Mouse (Mus musculus): ENCODE results near the gene Slco6c1. TPM values are rescaled to one million over a fixed set of nuclear protein-coding genes. Genes with fewer than 3 reads are reported as not detected.

Gene Slco6c1
- polyA plus RNA-seq (2016; fragmentation: Nextera tagmentation; extraction: Ambion mirVana), result not detected in 2 replicates

DNA sequence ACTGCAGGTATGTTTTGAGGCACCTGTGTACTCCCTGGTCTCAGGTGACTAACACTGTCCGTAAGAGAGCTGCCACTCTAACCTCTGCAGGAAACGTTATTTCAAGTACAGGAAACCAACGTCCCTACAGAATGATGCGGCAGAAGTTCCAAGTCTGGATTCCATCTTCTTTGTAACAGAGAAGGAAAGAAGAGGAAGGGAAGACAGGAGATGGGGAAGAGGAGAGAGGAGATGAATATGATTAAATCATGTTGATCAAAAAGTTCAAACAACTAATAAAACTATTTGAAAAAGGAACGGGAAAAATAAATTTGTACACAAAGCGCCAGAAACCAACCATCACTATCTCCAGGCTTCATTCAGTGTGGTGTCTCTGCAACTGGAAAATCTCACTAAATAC is at the start of gene Slco6c1:
Gene Slco6c1, minus strand, starts transcription at position 101 of the 400 bp plus-strand sequence.
- Histone ChIP-seq H3K27ac (no peak within 1 kb of the TSS), H3K27me3 (no peaks in the 10 kb centered on the region), H3K9ac (replicated peaks) (no peak within 1 kb of the TSS), H3K4me2 (no peak within 1 kb of the TSS), H3K9me3 (no peaks in the 10 kb centered on the region), H3K4me3 (replicated peaks) (no peak within 1 kb of the TSS), H3K4me1 (replicated peaks) (no peaks in the 10 kb centered on the region), H3K36me3 (no peaks in the 10 kb centered on the region)
- 90% methylated on average over 6 of the region's 6 CpGs for WGBS
- no peak for ATAC-seq (ENCODE audit: insufficient number of reproducible peaks, insufficient read depth, low FRiP score, low TSS enrichment, low read depth)

DNA sequence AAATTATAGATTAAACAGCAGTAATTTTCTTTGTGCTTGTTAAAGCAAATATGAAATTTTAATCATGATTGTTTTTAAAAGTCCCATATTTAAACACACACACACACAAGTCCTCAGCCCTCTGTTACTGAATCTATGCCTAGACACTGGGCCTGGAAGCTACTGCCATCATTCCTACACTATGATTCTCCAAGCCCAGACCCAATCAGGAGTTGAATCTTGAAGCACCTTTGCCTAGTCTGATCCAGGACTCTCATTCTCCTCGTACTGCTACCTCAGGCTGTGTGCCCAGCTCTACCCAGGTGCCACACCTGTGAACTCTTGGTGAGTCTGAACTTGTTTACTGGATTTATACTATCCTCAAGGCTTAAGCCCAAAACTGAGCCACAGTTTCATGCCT is 89.1 kb downstream of the Slco6c1 start:
- H3K27ac ChIP-seq, result no peak overlapping the region
- H3K27me3 ChIP-seq, result no peaks in the 10 kb centered on the region
- no peak overlapping the region for H3K4me3 ChIP-seq (replicated peaks)
- WGBS, result 52% methylated on average over 1 of the region's 1 CpGs
- no peak overlapping the region for H3K4me2 ChIP-seq
- H3K36me3 ChIP-seq, result no peaks in the 10 kb centered on the region
- H3K9me3 ChIP-seq, result no peaks in the 10 kb centered on the region
- no peak for ATAC-seq (ENCODE audit: insufficient number of reproducible peaks, insufficient read depth, low FRiP score, low TSS enrichment, low read depth)
- no peak overlapping the region for H3K9ac ChIP-seq (replicated peaks)
- H3K4me1 ChIP-seq (replicated peaks), result no peaks in the 10 kb centered on the region

GRCm38 (mm10) chr1:97038548-97038947 is 89.6 kb downstream of the Slco6c1 start:
- Histone ChIP-seq H3K27me3 (no peaks in the 10 kb centered on the region), H3K4me3 (replicated peaks) (no peak overlapping the region), H3K9ac (replicated peaks) (no peak overlapping the region), H3K36me3 (no peaks in the 10 kb centered on the region), H3K27ac (no peak overlapping the region), H3K9me3 (no peaks in the 10 kb centered on the region), H3K4me1 (replicated peaks) (no peaks in the 10 kb centered on the region), H3K4me2 (no peak overlapping the region)
- 27% methylated on average over 2 of the region's 2 CpGs for WGBS
- ATAC-seq (ENCODE audit: insufficient number of reproducible peaks, insufficient read depth, low FRiP score, low TSS enrichment, low read depth), result no peak

DNA sequence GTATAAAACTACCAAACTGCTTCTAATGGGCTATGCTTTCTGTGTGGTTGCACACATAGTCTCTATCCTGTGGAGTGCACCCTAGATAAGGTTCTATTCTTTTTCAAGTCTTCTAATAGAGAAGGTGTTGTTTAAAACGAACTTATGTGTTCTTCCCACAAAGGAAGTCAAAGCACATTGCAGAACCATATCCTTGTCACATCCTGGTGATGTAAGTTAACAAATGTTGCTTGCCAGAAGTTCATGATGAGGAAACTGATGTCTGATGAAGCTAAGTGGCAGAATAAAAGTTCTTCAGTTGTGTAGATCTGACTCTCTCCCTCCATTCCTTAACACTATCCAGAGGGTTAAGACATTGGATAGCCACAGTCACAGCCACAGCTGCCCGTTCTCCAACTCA is 90.1 kb downstream of the Slco6c1 start:
- no peak for ATAC-seq (ENCODE audit: insufficient number of reproducible peaks, insufficient read depth, low FRiP score, low TSS enrichment, low read depth)
- Histone ChIP-seq H3K4me2 (no peak overlapping the region), H3K4me1 (replicated peaks) (no peaks in the 10 kb centered on the region), H3K4me3 (replicated peaks) (no peak overlapping the region), H3K27ac (no peak overlapping the region), H3K36me3 (no peaks in the 10 kb centered on the region), H3K9ac (replicated peaks) (no peak overlapping the region), H3K9me3 (no peaks in the 10 kb centered on the region), H3K27me3 (no peaks in the 10 kb centered on the region)
- WGBS, result 75% methylated on average over 2 of the region's 2 CpGs

- Histone ChIP-seq H3K27me3 (no peaks in the 10 kb centered on the region), H3K4me3 (replicated peaks) (no peak overlapping the region), H3K27ac (no peak overlapping the region), H3K9ac (replicated peaks) (no peak overlapping the region), H3K4me2 (no peak overlapping the region), H3K36me3 (no peaks in the 10 kb centered on the region), H3K4me1 (replicated peaks) (no peaks in the 10 kb centered on the region), H3K9me3 (no peaks in the 10 kb centered on the region)
- no peak for ATAC-seq (ENCODE audit: insufficient number of reproducible peaks, insufficient read depth, low FRiP score, low TSS enrichment, low read depth)
- WGBS, result 77% methylated on average over 2 of the region's 2 CpGs
Measured at GRCm38 (mm10) chr1:97021388-97021787, 106.7 kb downstream of the Slco6c1 start.

GRCm38 (mm10) chr1:97019404-97019803 is 108.7 kb downstream of the Slco6c1 start:
- no peak for ATAC-seq (ENCODE audit: insufficient number of reproducible peaks, insufficient read depth, low FRiP score, low TSS enrichment, low read depth)
- Histone ChIP-seq H3K4me2 (no peak overlapping the region), H3K9me3 (no peaks in the 10 kb centered on the region), H3K9ac (replicated peaks) (no peak overlapping the region), H3K27me3 (no peaks in the 10 kb centered on the region), H3K4me1 (replicated peaks) (no peaks in the 10 kb centered on the region), H3K36me3 (no peaks in the 10 kb centered on the region), H3K27ac (no peak overlapping the region), H3K4me3 (replicated peaks) (no peak overlapping the region)
- 60% methylated on average over 1 of the region's 1 CpGs for WGBS

GRCm38 (mm10) chr1:97018978-97019377 is 109.1 kb downstream of the Slco6c1 start:
- Histone ChIP-seq H3K4me3 (replicated peaks) (no peak overlapping the region), H3K4me1 (replicated peaks) (no peaks in the 10 kb centered on the region), H3K9ac (replicated peaks) (no peak overlapping the region), H3K27ac (no peak overlapping the region), H3K27me3 (no peaks in the 10 kb centered on the region), H3K9me3 (no peaks in the 10 kb centered on the region), H3K4me2 (no peak overlapping the region), H3K36me3 (no peaks in the 10 kb centered on the region)
- ATAC-seq (ENCODE audit: insufficient number of reproducible peaks, insufficient read depth, low FRiP score, low TSS enrichment, low read depth), result no peak
